Mouse (Mus musculus) myocyte (in vitro differentiated cells): ENCODE data around the gene Ube2o.

Source experiments
- CEBPB ChIP-seq: IDR thresholded peaks from 2 replicates; pipeline ENCODE4 v1.6.1; 2011; ENCODE audit warnings: mild to moderate bottlenecking, moderate library complexity; ENCODE audit not compliant: poor library complexity, insufficient read depth, severe bottlenecking
- E2F4 ChIP-seq: IDR thresholded peaks from one replicate; pipeline ENCODE4 v1.6.1; 2011; ENCODE audit warnings: mild to moderate bottlenecking, control low read depth, moderate library complexity; ENCODE audit not compliant: insufficient read depth
- MAX ChIP-seq: IDR thresholded peaks from one replicate; pipeline ENCODE4 v1.6.1; 2011; ENCODE audit warnings: low read depth, mild to moderate bottlenecking, control low read depth
- MYOD1 ChIP-seq, 3 experiments: IDR thresholded peaks; one replicate each; pipeline ENCODE4 v1.6.1; 2011; ENCODE audit warnings: control low read depth in 2 of 3, low read depth in 2 of 3, mild to moderate bottlenecking in 2 of 3, moderate library complexity in 1 of 3; ENCODE audit not compliant: insufficient read length in 2 of 3, control insufficient read depth in 1 of 3
- POLR2A ChIP-seq: IDR thresholded peaks from one replicate; pipeline ENCODE4 v1.6.1; 2011; ENCODE audit warnings: low read depth, mild to moderate bottlenecking, control low read depth, moderate library complexity; ENCODE audit not compliant: insufficient read length
- POLR2AphosphoS2 ChIP-seq: IDR thresholded peaks from one replicate; pipeline ENCODE4 v1.6.1; 2011; ENCODE audit warnings: low read depth, control low read depth; ENCODE audit not compliant: insufficient read length
- TCF12 ChIP-seq: IDR thresholded peaks from one replicate; pipeline ENCODE4 v1.6.1; 2011; ENCODE audit warnings: mild to moderate bottlenecking, control low read depth; ENCODE audit not compliant: poor library complexity, insufficient read depth, severe bottlenecking
- USF1 ChIP-seq: IDR thresholded peaks from one replicate; pipeline ENCODE4 v1.6.1; 2011; ENCODE audit warnings: low read depth, mild to moderate bottlenecking, control low read depth, moderate library complexity

DNA sequence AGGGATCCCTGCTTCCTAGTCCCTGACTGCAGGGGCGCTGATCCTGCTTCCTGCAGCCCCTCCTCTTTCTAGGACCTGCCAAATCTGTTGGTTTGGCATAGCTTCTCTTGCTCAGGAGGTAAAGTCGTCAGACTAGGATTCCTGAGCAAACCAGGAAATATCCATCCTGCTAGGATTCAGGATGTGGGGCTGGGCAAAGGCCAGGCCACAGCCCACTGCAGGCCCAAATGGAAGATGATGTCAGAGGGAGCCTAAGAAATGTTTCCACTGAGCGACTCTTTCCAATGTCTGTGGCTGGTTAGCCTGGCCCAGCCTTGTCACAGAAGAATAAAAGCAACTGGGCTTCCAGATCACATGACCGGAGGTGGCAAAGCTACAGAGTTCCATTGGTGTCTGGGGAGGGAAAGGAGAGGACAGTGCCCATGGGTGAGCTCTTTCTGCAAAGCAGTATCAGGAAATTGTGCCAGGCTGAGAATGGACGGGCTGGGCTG is 57.5 kb downstream of the Ube2o start:
- TF ChIP-seq POLR2A (peak; percentile 26), MYOD1 (IDR thresholded peaks at IDR 0.05; ENCODE audit: control insufficient read depth in 1 of 3, insufficient read length in 2 of 3, low read depth in 2 of 3) (no peak), USF1 (peak; percentile 93), POLR2AphosphoS2 (no peak), TCF12 (no peak), E2F4 (no peak), MAX (no peak), CEBPB (0 out of 2 replicates have a peak, but pooled peaks have one; percentile 1)
